12 mouse cellular contexts compared by ENCODE assay signal in the genomic region with DNA sequence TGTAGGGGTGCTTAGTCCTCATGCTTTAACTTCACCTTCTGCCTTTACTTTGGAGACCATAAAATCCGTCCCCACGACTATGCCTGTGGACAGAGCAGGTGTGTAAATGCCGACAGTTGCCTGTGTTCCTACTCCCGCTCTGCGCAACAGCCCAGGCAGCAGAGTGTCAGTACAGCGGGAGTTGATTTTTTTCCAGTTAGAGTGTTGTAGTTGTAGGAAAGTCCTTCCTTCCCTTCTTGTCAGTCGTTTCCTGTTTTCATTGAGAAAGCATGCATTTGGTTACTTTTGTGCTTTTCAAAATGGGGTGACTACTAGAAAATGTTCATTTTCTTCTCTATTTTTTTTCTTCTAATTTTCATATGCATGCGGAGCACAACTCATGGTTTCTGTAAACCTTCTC. TPM values are rescaled to one million over a fixed set of nuclear protein-coding genes. Genes with fewer than 3 reads are reported as not detected.
DNase-seq lines count a peak whose midpoint lies in the region; ATAC-seq and TF ChIP-seq lines count a peak whose summit lies in the region.
"Had no signal": no experiment of that assay in that cellular context is flagged by ENCODE, and none has a peak within 500 bp of the region (broad histone marks: within the 10 kb centered on the region; RNA-seq: fewer than 3 reads in every experiment).

No protein-coding gene starts in this region.

- WGBS in intestine, postnatal 0 days = 77% methylated on average over 8 of the region's 8 CpGs
- WGBS in intestine, embryonic 16.5 days = 83% methylated on average over 8 of the region's 8 CpGs
- WGBS in spleen, adult 2 months = 23% methylated on average over 8 of the region's 8 CpGs
- 82% methylated on average over 8 of the region's 8 CpGs for WGBS in olfactory bulb, adult 2 months

- peak overlapping the region; percentile 45; the same call in 1 of the 2 replicates for H3K4me3 ChIP-seq in gastrocnemius, adult 2 months
- no peak overlapping the region for H3K4me3 ChIP-seq in intestine, postnatal 0 days (ENCODE audit: low read depth, low read length)
- no peak overlapping the region for H3K4me3 ChIP-seq in intestine, embryonic 16.5 days (ENCODE audit: low read length)
- no peak overlapping the region for H3K4me3 ChIP-seq in spleen, adult 2 months (ENCODE audit: extremely low read depth, insufficient read depth, insufficient read length)
- no peak overlapping the region for H3K4me3 ChIP-seq in olfactory bulb, adult 2 months (ENCODE audit: insufficient read depth, low read depth, low read length)
- H3K4me3 ChIP-seq: liver, embryonic 12.5 days had no signal

- DNase-seq in gastrocnemius, adult 2 months = no peak
- no peak for DNase-seq in gastrocnemius, postnatal 4 days (ENCODE audit: low spot score in 2 of 2)
- no peak for DNase-seq in spleen, adult 2 months (ENCODE audit: low read depth in 1 of 2, low spot score in 2 of 2)
- DNase-seq in spleen, adult 12 weeks (ENCODE audit: low spot score) = no peak
- DNase-seq in layer of hippocampus, postnatal 10 days (ENCODE audit: low spot score in 2 of 2) = no peak
- DNase-seq: B cell, adult 2 months; gastrocnemius, postnatal 14 days; right cerebral cortex, postnatal 4 days had no signal

- no peaks in the 10 kb centered on the region for H3K27me3 ChIP-seq in intestine, postnatal 0 days (replicated peaks; ENCODE audit: control insufficient read depth, insufficient read depth, low read length)
- no peaks in the 10 kb centered on the region for H3K27me3 ChIP-seq in intestine, embryonic 16.5 days (replicated peaks; ENCODE audit: control insufficient read depth, insufficient read depth, low read length)
- no peaks in the 10 kb centered on the region for H3K27me3 ChIP-seq in spleen, adult 2 months (ENCODE audit: control insufficient read depth, insufficient read depth, low read length)
- H3K27me3 ChIP-seq: liver, embryonic 12.5 days had no signal

- no peak for ATAC-seq in intestine, postnatal 0 days
- ATAC-seq in intestine, embryonic 16.5 days = no peak
- ATAC-seq: liver, embryonic 12.5 days had no signal

- no peak overlapping the region for H3K9ac ChIP-seq in intestine, postnatal 0 days (ENCODE audit: low read depth, low read length)
- no peak overlapping the region for H3K9ac ChIP-seq in intestine, embryonic 16.5 days (ENCODE audit: low read depth, low read length)
- H3K9ac ChIP-seq: liver, embryonic 12.5 days had no signal

- no peaks in the 10 kb centered on the region for H3K9me3 ChIP-seq in intestine, postnatal 0 days (ENCODE audit: control insufficient read depth)
- H3K9me3 ChIP-seq in intestine, embryonic 16.5 days (ENCODE audit: control insufficient read depth, low read length) = no peaks in the 10 kb centered on the region

- no peak for TF ChIP-seq CTCF in gastrocnemius, adult 2 months (IDR thresholded peaks at IDR 0.05)
- no peak for TF ChIP-seq CTCF in intestine, postnatal 0 days (IDR thresholded peaks at IDR 0.05; ENCODE audit: low read depth)
- no peak for TF ChIP-seq CTCF in spleen, adult 2 months (IDR thresholded peaks at IDR 0.05; ENCODE audit: extremely low read depth, insufficient read depth, insufficient read length, insufficient replicate concordance)
- no peak for TF ChIP-seq CTCF in olfactory bulb, adult 2 months (IDR thresholded peaks at IDR 0.05; ENCODE audit: insufficient read depth, low read depth, low read length)

- H3K27ac ChIP-seq in gastrocnemius, adult 2 months = peak overlapping the region; percentile 79
- H3K27ac ChIP-seq in intestine, postnatal 0 days (ENCODE audit: low read depth, low read length) = 0 out of 2 replicates have a peak overlapping the region, but pooled peaks have one; percentile 28
- H3K27ac ChIP-seq in intestine, embryonic 16.5 days (ENCODE audit: low read length) = no peak overlapping the region
- peak overlapping the region; percentile 37 for H3K27ac ChIP-seq in spleen, adult 2 months (ENCODE audit: insufficient read depth, low read length)
- H3K27ac ChIP-seq in olfactory bulb, adult 2 months (ENCODE audit: insufficient read depth, low read depth, low read length) = peak overlapping the region; percentile 71; the same call in 1 of the 2 replicates
- H3K27ac ChIP-seq: liver, embryonic 12.5 days had no signal

- H3K36me3 ChIP-seq in intestine, postnatal 0 days (ENCODE audit: control insufficient read depth, insufficient read depth) = peaks cover 46% of the 10 kb centered on the region
- H3K36me3 ChIP-seq in intestine, embryonic 16.5 days (ENCODE audit: control insufficient read depth, insufficient read depth, low read length) = peaks cover 15% of the 10 kb centered on the region; the same call in 1 of the 2 replicates
- H3K36me3 ChIP-seq in spleen, adult 2 months (ENCODE audit: control insufficient read depth, insufficient read depth, low read length) = peaks cover 50% of the 10 kb centered on the region

- TF ChIP-seq POLR2A in spleen, adult 2 months (IDR thresholded peaks at IDR 0.05; ENCODE audit: low read depth, low read length) = no peak
- TF ChIP-seq POLR2A in olfactory bulb, adult 2 months (IDR thresholded peaks at IDR 0.05; ENCODE audit: insufficient read depth, low read depth, low read length) = no peak

- H3K4me1 ChIP-seq in intestine, postnatal 0 days (replicated peaks; ENCODE audit: control insufficient read depth, insufficient read depth, low read length) = 0 out of 2 replicates have a peak, but pooled peaks cover 2% of the 10 kb centered on the region
- peaks cover 21% of the 10 kb centered on the region for H3K4me1 ChIP-seq in intestine, embryonic 16.5 days (ENCODE audit: control insufficient read depth, insufficient read depth, low read length)
- peaks cover 44% of the 10 kb centered on the region for H3K4me1 ChIP-seq in spleen, adult 2 months (ENCODE audit: control insufficient read depth, insufficient read depth, insufficient read length)
- peaks cover 35% of the 10 kb centered on the region for H3K4me1 ChIP-seq in olfactory bulb, adult 2 months (ENCODE audit: control insufficient read depth, insufficient read depth, low read length)
- H3K4me1 ChIP-seq: liver, embryonic 12.5 days had no signal

- intact Hi-C loops in gastrocnemius, adult 2 months (cut with DNase I) = no loop called here

- H3K4me2 ChIP-seq in intestine, postnatal 0 days (replicated peaks; ENCODE audit: low read depth) = no peak overlapping the region
- H3K4me2 ChIP-seq in intestine, embryonic 16.5 days (ENCODE audit: low read depth, low read length) = no peak overlapping the region
- H3K4me2 ChIP-seq: liver, embryonic 12.5 days had no signal

RNA-seq across cellular contexts. Expression of a gene that starts 8.9 kb away (rescaled TPM):
- 1 to 10 TPM; 5.5 to 8.3 TPM for total RNA-seq in gastrocnemius, adult 2 months (2021)
- total RNA-seq in gastrocnemius, postnatal 4 days (2021) = 10 to 100 TPM; 27.2 to 35.0 TPM
- polyA plus RNA-seq in intestine, postnatal 0 days (2015; fragmentation: Nextera tagmentation; extraction: Ambion mirVana) = 11.1 and 11.3 TPM in 2 replicates
- 5.5 and 7.6 TPM in 2 replicates for polyA plus RNA-seq in intestine, embryonic 16.5 days (2015; fragmentation: Nextera tagmentation; extraction: Ambion mirVana)
- 171 and 212 TPM in 2 replicates for polyA plus RNA-seq in spleen, adult 2 months (2012; rRNA removed)
- 99.3 TPM in 1 of 2 replicates, not detected in the other for polyA plus RNA-seq in olfactory bulb, adult 2 months (2012; ENCODE audit: insufficient read depth, insufficient read length, low replicate concordance, missing spikeins)
- 10 to 100 TPM; 46.5 to 47.0 TPM for total RNA-seq in layer of hippocampus, postnatal 10 days (2021)
